Mouse (Mus musculus): ENCODE data around the gene Tfeb. TPM values are rescaled to one million over a fixed set of nuclear protein-coding genes. Genes with fewer than 3 reads are reported as not detected.

The Tfeb gene
- total RNA-seq, 2 experiments from 2014 or later: 31.7 to 39.9 TPM

DNA sequence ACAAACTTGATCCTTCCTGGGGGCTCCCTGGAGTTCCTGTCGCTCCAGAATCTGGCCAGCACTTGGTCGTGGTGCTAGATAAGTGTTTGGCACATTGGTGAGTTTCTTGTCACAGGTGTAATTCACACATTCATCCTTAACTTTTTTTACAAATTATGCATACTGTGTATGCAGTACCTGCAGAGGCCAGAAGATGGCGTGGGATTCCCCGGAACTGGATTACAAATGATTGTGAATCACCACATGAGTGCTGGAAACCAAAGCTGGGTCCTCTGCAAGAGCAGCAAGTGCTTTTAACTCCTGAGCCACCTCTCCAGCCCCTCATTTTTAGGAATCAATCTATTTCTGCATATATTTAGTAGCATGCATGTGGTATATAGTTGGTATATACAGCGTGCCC is 15.0 kb downstream of the Tfeb start:
- no peak for ATAC-seq (ENCODE audit: poor library complexity, severe bottlenecking)

DNA sequence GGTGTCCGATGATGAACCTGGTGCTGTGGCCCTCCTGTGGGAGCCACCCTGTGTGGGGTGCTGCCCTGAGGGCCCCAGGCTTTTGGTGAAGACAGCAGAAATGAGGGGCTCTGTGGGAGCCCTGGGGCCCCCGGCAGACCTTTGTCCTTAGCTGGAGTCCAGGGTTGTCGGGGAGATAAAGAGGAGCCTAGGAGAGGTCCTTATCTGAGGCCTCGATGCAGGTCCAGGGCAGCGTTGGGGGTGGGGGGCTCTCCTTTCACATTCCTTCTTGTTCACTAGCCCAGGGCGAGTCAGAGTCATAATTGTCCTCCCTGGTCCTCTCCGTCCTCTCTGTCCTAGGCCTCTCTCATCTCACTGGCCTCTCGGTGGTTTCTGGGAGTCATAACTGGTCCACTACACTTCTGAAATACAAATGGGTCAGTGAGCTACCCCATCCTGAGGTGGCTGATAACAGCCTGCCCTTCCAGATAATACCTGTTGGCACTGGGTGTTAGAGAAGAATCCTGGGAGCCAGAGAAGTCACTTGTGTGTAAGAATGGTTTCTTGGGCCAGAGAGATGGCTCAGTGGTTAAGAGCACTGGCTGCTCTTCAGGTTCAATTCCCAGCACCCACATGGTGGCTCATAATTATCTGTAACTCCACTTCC is 16.4 kb downstream of the Tfeb start:
- ATAC-seq (ENCODE audit: poor library complexity, severe bottlenecking): no peak

DNA sequence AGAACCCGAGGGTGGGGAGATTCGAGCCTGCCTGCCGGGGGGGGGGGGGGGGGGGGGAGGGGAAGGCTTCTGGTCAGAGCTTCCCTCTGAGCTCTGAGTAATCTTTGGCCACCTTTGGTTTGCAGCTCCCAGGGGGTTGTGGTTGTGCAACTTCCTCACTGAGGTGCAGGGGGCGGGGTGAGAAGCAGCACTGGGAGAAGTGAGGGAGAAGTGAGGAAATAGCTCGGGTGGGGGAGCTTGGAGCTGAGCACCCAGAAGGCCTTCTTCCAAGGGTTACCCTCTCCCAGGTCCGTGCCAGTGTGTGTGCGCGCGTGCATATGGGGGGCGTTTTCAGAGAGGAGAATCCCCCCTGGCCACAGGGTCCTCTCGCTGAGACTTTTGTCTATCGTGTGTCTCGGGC is 17.4 kb downstream of the Tfeb start:
- ATAC-seq (ENCODE audit: poor library complexity, severe bottlenecking): peak; percentile 98

DNA sequence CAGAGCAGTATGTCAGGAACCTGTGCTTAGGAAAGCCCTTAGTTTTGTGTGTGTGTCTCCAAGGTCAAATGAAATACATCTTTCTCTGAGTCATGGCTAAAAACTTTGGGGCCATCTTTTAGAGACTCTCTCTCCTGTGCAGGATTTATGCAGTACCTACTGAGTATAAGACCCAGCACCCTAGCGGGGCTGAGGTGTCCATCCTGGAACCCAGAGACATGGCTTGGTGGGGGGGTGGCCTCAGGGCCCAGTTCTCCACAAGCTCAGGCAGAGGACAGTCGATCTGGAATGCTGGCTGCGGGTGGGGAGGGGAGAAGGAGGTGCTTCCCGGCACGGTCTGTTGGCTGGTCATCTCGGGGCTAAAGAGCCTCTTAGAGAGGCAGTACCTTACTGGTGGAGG is 19.5 kb downstream of the Tfeb start:
- ATAC-seq (ENCODE audit: poor library complexity, severe bottlenecking): no peak

DNA sequence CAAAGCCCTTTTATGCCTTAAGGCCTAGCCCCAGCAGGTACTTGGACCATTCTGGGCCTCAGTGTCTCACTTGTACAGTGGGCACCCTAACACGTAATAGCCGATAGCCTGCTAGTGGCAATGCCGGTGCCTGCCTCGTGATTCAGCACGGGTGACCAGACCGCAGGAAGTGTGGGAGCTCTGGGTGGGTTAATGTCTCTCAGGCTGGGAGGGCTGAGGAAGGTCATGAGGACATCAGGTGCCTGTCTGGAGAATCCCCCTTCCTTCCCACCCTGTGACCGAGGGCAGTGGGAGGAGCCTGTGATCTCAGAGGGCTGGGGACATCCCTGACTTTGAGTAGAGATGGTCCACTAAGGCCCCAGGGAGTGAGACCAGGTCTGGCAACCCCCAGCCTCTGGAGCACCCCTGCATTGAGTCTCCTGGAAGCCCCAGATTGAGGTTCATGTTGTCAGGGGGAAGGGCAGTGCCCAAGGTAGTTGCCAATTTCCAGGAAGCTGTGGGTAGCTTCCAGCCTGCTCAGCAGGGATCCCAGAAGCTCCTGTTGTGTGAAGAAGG is 20.3 kb downstream of the Tfeb start:
- ATAC-seq (ENCODE audit: poor library complexity, severe bottlenecking): no peak

DNA sequence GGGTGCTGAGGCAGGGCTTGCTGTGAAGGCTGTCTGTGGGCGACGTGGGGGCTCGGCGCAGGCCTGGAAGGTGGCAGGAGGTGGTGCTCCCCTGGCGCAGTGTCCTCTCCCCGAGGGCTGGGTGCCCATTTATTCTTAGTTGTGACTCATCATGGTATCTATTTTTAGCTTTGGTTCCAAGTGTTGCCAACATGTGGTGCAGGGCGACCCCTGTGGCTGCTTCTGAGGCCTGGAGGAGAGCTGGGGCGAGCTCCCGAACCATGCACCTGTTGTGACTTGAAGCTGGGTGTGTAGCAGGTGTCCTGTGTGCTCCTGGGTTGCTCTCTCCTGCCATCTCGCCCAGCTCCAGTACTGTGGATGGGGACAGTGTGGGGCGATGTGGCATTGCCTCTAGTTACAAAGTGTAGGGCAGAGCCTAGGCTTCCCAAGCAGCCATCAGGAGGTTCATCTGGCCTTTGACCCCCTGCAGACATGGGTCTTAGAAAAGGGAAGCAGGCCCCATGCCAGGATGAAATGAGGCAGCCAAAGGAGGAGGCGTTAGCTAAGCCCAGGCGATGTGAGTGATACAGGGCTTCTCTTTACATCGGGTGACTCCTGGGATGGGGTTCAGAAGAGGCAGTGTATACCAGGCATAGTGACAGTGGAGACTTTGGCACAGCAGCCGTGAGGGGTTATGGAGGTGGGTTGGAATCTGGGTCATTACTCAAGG is 23.0 kb downstream of the Tfeb start:
- ATAC-seq (ENCODE audit: poor library complexity, severe bottlenecking): peak; percentile 66

DNA sequence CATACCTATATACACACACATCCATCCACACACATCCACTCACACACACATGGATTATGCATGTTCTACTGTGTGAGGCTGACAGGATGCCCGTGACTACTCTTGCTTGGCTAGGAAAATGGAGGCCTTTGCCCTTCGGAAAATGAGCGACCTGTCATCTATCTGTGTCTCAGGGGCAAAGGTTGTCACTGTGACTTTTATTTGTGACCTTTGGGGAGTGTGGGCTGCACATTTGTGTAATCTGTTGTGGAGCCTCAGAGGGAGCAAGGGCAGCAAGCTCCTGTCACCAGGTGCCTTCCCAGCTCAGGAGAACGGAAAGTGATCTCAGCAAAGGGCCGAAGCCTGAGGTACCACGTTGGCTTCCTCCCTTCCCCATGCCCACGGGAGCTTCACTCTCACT is 25.2 kb downstream of the Tfeb start:
- ATAC-seq (ENCODE audit: poor library complexity, severe bottlenecking): no peak

DNA sequence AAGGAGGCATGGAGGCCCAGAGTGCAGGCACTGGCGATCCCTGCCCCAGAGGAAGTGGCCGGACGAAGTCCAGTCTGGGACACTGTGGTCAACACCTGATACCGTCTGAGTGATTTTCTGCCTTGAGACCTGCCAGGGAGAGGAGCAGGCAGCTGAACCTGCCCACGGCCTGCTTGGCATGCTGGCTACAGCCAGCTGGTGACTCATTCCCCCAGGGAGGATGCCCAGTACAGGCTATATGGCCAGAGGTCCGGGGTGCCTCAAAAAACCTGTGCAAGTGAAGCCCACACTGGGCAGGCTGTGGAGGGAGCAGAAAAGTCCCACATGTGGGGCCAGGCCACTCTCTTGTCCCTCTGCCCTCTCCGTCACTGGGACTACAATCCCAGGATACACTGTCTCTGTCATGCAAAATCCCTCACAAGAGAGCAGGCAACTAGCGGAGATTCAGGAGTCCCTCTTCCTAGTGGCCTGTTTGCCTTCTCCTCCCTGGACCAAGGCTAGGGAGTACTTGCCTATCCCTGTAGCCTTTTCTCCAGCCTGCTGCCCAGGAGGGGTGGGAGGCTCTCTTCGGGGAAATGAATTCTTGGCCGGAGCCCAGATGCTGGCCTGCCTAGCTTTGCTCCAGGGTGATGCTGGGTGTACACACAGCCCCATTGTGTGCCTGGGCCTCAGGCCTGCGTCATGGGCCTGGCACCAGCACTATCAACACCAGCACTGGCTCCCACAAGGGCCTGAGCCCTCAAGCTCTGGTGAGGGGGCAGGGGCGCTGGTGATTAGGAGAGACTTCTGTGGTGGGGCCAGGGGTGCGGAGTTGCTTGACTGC is 25.9 kb downstream of the Tfeb start:
- no peak for ATAC-seq (ENCODE audit: poor library complexity, severe bottlenecking)

DNA sequence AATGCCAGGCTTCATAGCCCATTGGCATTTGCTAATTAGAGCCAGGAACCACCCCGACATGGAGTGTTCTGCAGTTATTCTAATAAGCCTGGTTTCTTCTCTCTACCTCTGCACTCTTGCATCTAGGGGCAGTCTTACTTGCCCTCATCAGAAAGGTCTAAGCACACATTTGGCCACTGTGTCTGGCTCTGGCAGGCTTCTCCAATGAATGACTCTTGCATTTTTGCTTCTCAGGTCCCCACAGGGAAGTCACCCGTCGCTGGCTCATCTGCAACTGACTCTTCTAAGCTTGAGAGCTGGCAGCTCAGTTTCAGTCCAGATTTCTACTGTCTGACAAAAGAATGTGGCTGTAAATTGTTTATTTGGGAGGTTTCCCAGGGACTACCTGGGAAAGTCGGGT is 29.2 kb downstream of the Tfeb start:
- ATAC-seq (ENCODE audit: poor library complexity, severe bottlenecking): no peak

DNA sequence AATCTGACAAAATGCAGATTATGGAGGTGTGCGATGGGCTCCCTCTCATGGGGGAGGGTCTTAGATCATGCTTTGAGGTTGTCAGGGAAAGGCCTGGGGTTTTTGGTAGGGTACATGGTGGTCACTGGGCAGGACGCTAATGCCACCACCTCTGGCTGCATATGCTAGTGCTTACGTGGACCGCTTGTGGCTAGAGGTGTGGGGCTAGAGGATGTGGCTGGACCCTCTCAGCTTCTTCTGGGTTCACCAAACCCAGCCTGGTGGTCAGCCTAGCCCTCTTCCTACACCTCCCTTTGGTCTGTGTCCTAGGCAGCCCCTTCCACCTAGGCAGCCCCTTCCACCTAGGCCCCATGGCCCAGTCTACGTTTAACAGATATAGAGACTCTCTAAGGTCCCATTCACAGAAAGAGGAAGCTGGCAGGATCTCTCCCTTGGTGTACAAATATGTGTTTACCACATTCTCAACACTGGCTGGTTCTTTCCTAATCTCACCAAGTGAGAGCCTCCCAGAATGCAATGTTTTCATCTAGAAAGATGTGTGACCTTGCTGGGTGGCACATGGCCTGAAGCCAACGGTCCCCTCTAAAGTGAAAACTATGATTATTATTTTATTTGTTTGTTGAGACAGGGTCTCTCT is 29.7 kb downstream of the Tfeb start:
- ATAC-seq (ENCODE audit: poor library complexity, severe bottlenecking): peak; percentile 58

DNA sequence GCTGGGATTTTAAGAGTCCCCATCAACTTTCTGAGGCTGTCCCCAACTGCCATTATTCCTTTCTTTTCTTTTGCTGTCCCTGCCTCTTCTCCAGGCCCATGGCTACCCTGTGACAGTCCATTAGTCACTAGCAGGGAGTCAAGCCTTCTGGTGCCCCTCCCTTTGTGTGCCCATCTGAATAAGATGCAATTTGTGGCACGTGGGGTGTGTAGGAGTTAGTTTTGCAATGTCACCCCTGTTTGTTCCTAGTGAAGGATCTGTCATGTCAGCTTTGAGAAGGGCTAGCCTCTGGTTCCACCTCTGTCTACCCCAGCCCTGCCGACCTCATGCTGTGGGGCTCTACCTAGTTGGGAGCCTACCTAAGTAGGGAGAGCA is 30.2 kb downstream of the Tfeb start:
- peak; percentile 39 for ATAC-seq (ENCODE audit: poor library complexity, severe bottlenecking)

DNA sequence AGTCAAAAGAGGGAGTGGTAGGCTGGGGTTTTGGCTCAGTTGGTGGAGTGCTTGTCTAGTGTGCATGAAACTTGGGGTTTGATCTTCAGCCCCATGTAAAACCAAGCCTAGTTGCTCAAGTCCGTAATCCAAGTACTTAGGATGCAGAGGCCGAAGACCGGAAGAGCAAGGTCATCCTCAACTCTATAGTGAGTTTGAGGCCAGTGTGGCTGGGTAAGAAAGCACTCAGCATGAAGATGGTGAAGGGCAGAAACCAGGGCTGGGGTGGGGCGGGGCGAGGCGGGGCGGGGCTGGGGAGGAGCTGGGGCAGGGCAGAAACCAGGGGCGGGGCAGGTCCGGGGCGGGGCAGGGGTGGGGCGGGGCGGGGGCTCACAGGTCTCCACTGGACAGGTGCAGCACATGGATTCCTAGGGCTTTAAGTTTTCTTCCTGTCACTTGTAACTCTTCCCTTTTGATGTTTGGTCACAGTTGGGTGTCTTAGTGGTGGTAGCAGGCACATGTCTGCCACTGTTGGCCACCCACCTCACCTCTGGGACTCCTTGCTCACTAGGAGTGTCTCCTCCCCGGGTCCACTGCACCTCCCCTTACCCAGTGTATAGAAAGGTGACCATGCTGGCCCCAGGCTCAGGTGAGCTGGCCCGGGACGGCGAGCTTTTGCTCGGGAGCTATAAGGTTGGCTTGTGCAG is 30.8 kb downstream of the Tfeb start:
- ATAC-seq (ENCODE audit: poor library complexity, severe bottlenecking): no peak

DNA sequence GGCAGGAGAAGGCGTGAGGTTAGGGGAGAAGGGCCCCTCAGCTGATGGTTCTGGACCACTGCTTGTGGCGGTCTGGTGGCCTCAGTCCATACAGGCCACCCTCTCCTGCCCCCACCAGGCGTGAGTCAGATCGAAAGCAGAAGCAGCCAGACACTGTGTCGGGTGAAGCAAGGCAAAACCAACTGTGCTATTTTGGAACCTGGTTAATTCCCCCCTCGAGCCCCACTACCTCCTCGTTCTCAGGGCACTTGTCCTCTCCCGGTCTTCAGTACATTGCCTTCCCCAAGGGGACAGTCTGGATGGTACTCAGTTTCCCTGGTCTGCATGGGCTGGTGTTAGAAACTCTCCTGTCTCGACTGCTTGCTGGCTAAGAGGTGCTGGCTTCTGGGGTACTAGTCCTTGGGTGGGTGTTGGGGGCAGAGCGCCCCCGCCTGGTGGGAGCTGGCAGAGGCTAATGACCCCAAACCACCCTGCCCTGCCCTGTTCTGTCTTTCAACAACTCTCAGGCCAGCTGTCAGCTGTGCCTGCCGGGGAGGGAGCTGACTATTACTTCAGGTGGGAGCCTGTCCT is 32.0 kb downstream of the Tfeb start:
- ATAC-seq (ENCODE audit: poor library complexity, severe bottlenecking): peak; percentile 63

DNA sequence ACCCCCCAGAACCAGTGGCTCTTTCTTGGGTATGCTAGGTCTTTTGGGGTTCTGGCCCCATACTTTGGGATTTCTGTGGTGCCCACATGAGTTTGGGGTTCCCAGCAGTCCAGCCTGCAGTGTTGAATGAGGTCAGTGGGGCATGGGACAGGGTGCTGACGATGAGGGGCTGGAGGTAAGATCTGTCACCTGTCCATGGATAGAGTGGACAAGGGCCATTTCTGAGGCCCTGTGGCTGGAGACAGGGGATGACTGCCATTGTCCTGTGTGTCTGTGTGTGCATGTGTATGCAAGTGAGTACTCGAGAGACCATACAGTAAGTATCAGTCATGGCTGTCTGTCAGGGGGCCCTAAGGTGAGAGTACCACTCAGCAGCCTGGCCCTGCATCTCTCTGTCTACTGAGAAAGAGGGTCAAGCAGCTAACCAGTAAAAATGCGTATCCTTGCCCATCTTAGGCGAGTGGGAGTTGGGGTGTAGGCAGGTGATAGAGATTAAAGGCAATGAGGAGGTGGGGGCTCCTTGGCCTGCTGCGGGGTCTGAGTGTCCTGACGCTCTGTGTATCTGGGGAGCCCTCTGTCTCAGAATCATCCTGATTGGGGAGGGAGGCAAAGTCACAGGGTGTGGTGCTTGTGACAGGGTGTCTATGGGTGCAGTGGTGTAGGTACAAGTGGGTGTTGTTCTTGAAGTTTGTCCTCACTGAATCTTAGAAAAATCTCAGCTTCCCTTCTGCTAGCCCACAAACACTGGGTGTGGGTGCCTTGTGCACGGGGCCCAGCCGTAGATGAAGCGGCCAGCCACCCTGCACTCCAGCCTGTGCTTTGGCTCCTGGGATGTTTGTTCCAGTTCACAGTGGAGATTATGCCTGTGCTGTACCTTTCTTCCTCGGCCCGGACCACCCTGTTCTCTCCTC is 32.8 kb downstream of the Tfeb start:
- ATAC-seq (ENCODE audit: poor library complexity, severe bottlenecking): peak; percentile 6; the same call in 1 of the 2 replicates

DNA sequence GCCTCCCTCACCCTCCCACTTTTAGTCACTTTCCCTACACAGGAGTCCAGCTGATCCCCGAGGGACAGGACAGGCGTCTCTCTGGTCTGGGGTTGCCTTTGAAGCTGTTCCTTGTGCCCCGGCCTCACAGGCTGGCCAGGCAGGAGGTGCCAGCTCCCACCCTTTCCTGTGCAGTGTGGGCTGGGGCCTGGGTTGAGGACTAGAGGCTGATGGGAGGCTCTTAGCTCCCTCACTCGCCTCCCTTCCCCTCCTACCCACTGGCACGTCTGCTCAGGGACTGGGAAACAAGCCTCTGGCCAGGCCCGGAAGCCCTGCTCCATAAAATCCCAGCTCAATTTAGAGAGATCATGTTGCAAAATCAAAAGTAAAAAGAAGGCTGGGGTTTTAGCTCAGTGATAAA is 36.8 kb downstream of the Tfeb start:
- ATAC-seq (ENCODE audit: poor library complexity, severe bottlenecking): no peak

DNA sequence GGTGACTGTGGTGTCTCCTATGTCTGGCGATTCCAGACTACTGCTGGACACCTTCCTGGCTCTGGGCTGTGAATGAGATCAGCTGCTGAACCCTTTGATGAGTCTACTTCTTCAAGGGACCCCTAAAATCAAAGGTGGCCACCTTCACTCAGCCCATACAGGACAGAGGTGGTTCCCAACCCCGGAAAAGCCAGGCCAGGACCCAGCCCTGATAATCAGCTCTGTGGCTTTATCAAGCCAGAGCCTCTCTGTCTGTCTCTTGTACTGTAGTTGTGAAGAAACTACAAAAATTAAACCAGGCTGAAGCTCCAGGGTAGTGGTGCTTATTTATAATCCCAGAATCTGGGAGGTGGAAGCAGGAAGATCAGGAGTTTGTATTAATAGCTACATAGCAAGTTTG is 40.3 kb downstream of the Tfeb start:
- no peak for ATAC-seq (ENCODE audit: poor library complexity, severe bottlenecking)

DNA sequence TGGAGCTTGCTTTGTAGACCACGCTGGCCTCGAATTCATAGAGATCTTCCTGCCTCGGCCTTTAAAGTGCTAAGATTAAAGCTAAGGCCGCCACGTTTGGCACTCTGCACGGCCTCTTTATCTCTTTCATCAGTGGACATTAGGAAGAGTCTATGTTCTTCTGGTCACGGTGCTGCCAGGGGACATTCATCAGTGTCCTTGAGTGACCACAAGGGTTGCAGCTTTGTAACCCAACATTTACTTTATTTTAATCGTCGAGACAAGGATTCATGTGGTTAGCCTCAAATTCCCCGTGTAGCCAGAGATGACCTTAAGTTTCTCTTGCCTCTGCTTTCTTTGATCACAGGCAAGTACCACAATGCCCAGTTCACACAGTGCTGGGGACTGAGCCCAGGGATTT is 43.6 kb downstream of the Tfeb start:
- no peak for ATAC-seq (ENCODE audit: poor library complexity, severe bottlenecking)

DNA sequence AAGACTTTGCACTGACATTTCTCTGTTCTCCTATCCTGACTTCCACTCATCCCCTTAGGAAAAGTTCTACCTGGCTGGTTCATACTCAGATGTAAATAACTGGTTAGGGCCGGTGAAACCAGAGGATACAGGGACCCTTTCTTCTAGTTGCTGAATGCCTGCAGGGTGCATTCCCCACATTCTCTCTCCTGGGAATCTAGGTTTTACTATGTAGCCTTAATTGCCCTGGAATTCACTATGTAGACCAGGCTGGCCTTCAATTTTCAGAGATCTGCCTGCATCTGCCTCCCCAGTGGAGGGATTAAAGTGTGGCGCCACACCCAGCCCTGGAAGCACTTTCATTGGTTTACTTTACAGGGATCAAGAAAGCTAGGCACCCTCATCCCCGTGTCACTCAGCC is 45.7 kb downstream of the Tfeb start:
- ATAC-seq (ENCODE audit: poor library complexity, severe bottlenecking): no peak

Data from megakaryocyte, adult 5-6 weeks (primary cell).